ENCODE assay signal across 16 mouse cellular contexts in genomic region chr12:25926367-25926766, GRCm38 (mm10).
DNase-seq lines count a peak whose midpoint lies in the region; ATAC-seq and TF ChIP-seq lines count a peak whose summit lies in the region.
"Had no signal": no experiment of that assay in that cellular context is flagged by ENCODE, and none has a peak within 500 bp of the region (broad histone marks: within the 10 kb centered on the region; RNA-seq: fewer than 3 reads in every experiment).

No protein-coding gene starts in this region.

- no peaks in the 10 kb centered on the region for H3K9me3 ChIP-seq in lung, embryonic 14.5 days (ENCODE audit: low read depth, low read length)
- H3K9me3 ChIP-seq in hindbrain, embryonic 15.5 days, result no peaks in the 10 kb centered on the region
- H3K9me3 ChIP-seq in neural tube, embryonic 15.5 days (replicated peaks), result no peaks in the 10 kb centered on the region
- H3K9me3 ChIP-seq: embryonic facial prominence, embryonic 12.5 days; liver, embryonic 12.5 days had no signal

- no peak overlapping the region for H3K27ac ChIP-seq in lung, embryonic 14.5 days (ENCODE audit: low read depth)
- H3K27ac ChIP-seq in hindbrain, embryonic 15.5 days (replicated peaks), result peak overlapping the region; percentile 58
- H3K27ac ChIP-seq in neural tube, embryonic 15.5 days (replicated peaks), result peak overlapping the region; percentile 38; the same call in 1 of the 2 replicates
- H3K27ac ChIP-seq: embryonic facial prominence, embryonic 12.5 days; liver, embryonic 12.5 days had no signal

- WGBS in lung, embryonic 14.5 days, result 54% methylated on average over 5 of the region's 5 CpGs
- WGBS in lung, adult 2 months, result 24% methylated on average over 5 of the region's 5 CpGs
- whole genome bisulfite sequencing in hindbrain, embryonic 15.5 days, result 29% methylated on average over 5 of the region's 5 CpGs
- 19% methylated on average over 5 of the region's 5 CpGs for WGBS in neural tube, embryonic 15.5 days

- H3K27me3 ChIP-seq in lung, embryonic 14.5 days (ENCODE audit: insufficient read depth, low read length), result no peaks in the 10 kb centered on the region
- H3K27me3 ChIP-seq in hindbrain, embryonic 15.5 days, result no peaks in the 10 kb centered on the region
- no peaks in the 10 kb centered on the region for H3K27me3 ChIP-seq in neural tube, embryonic 15.5 days (replicated peaks)
- H3K27me3 ChIP-seq: embryonic facial prominence, embryonic 12.5 days; liver, embryonic 12.5 days had no signal

- no peak overlapping the region for H3K4me3 ChIP-seq in lung, embryonic 14.5 days (ENCODE audit: low read depth, low read length)
- H3K4me3 ChIP-seq in lung, adult 2 months (replicated peaks; ENCODE audit: extremely low read depth, low read depth, low read length), result no peak overlapping the region
- H3K4me3 ChIP-seq in hindbrain, embryonic 15.5 days, result no peak overlapping the region
- no peak overlapping the region for H3K4me3 ChIP-seq in neural tube, embryonic 15.5 days (replicated peaks)
- H3K4me3 ChIP-seq: embryonic facial prominence, embryonic 12.5 days; liver, embryonic 12.5 days had no signal

- DNase-seq in cerebellum, postnatal 10 days, result peak; percentile 49 to 65
- DNase-seq in cerebellum, adult 11 months, result no peak
- DNase-seq in lung, embryonic 14.5 days, result peak; percentile 15
- DNase-seq in lung, adult 2 months, result no peak
- DNase-seq in adrenal gland, postnatal 4 days (ENCODE audit: low spot score in 2 of 2), result no peak
- DNase-seq: gastrocnemius, postnatal 10 days; heart, postnatal 14 days; kidney, postnatal 25 days; spleen, adult 18-20 months; thymus, adult 2 months had no signal

- no peak overlapping the region for H3K9ac ChIP-seq in lung, embryonic 14.5 days
- no peak overlapping the region for H3K9ac ChIP-seq in hindbrain, embryonic 15.5 days
- H3K9ac ChIP-seq in neural tube, embryonic 15.5 days (replicated peaks), result no peak overlapping the region
- H3K9ac ChIP-seq: embryonic facial prominence, embryonic 12.5 days; liver, embryonic 12.5 days had no signal

- no peak for ATAC-seq in lung, embryonic 14.5 days (ENCODE audit: insufficient read depth)
- ATAC-seq in hindbrain, embryonic 15.5 days (ENCODE audit: low FRiP score, low read depth), result peak; percentile 77
- peak; percentile 66 for ATAC-seq in neural tube, embryonic 15.5 days (ENCODE audit: low FRiP score)
- no peak for ATAC-seq in erythroid progenitor cell, adult 5-6 weeks (replicated peaks; ENCODE audit: low FRiP score, poor library complexity, severe bottlenecking)
- ATAC-seq: activated CD4-positive, CD25-positive, alpha-beta regulatory T cell, adult 4 months; liver, embryonic 12.5 days had no signal

- no peak overlapping the region for H3K4me2 ChIP-seq in lung, embryonic 14.5 days
- no peak overlapping the region for H3K4me2 ChIP-seq in hindbrain, embryonic 15.5 days
- H3K4me2 ChIP-seq in neural tube, embryonic 15.5 days, result no peak overlapping the region
- H3K4me2 ChIP-seq: embryonic facial prominence, embryonic 12.5 days; liver, embryonic 12.5 days had no signal

- no peak for TF ChIP-seq CTCF in lung, embryonic 14.5 days (IDR thresholded peaks at IDR 0.05; ENCODE audit: low read depth)
- no peak for TF ChIP-seq CTCF in lung, adult 2 months (IDR thresholded peaks at IDR 0.05; ENCODE audit: insufficient read depth, low read length)

- H3K36me3 ChIP-seq in lung, embryonic 14.5 days (ENCODE audit: insufficient read depth), result no peaks in the 10 kb centered on the region
- H3K36me3 ChIP-seq in hindbrain, embryonic 15.5 days, result no peaks in the 10 kb centered on the region
- H3K36me3 ChIP-seq in neural tube, embryonic 15.5 days, result no peaks in the 10 kb centered on the region
- H3K36me3 ChIP-seq: embryonic facial prominence, embryonic 12.5 days; liver, embryonic 12.5 days had no signal

- no peak for TF ChIP-seq POLR2A in lung, adult 2 months (IDR thresholded peaks at IDR 0.05; ENCODE audit: borderline replicate concordance, extremely low read depth, low read depth, low read length)

- H3K4me1 ChIP-seq in lung, embryonic 14.5 days (ENCODE audit: insufficient read depth), result no peaks in the 10 kb centered on the region
- H3K4me1 ChIP-seq in lung, adult 2 months (ENCODE audit: control insufficient read depth, insufficient read depth, low read length), result peaks cover 9% of the 10 kb centered on the region; the same call in 1 of the 2 replicates
- peaks cover 20% of the 10 kb centered on the region for H3K4me1 ChIP-seq in hindbrain, embryonic 15.5 days (replicated peaks)
- peaks cover 13% of the 10 kb centered on the region for H3K4me1 ChIP-seq in neural tube, embryonic 15.5 days
- H3K4me1 ChIP-seq: embryonic facial prominence, embryonic 12.5 days; liver, embryonic 12.5 days had no signal

Comparison
In these comparisons a context has a peak if more than half of its experiments do, and no peak if none do; other contexts are left out.
1. DNase-seq: peak in cerebellum, postnatal 10 days (2 of 2) and lung, embryonic 14.5 days (single experiment); none in cerebellum, adult 11 months (single experiment), lung, adult 2 months (single experiment) and adrenal gland, postnatal 4 days (0 of 2).
2. ATAC-seq: peak in hindbrain, embryonic 15.5 days (single experiment) and neural tube, embryonic 15.5 days (single experiment); none in lung, embryonic 14.5 days (single experiment) and erythroid progenitor cell, adult 5-6 weeks (single experiment).